Mouse (Mus musculus): Measurements from ENCODE around the gene E2f2.

Gene E2f2

DNA sequence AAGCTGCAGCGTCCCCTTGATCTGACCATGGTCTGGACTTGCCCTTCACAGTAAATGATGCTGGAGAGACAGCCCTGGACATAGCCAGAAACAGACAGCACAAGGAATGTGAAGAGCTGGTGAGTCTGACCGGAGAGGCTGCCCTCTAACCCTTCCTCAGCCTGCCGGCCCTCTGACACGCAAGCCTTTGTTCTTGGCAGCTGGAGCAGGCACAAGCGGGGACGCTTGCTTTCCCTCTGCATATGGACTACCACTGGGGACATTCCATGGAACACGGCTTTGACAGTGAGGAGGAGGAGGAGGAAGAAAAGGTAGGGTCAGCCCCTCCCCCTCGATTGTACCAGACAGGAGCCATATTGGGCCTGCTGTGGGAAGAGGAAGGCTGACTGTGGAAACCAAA lies 68.8 kb downstream of the E2f2 start:
- no peak for DNase-seq (ENCODE audit: low spot score in 2 of 2)

GRCm38 (mm10) chr4:136242065-136242703 lies 70.0 kb downstream of the E2f2 start:
- no peak for DNase-seq (ENCODE audit: low spot score in 2 of 2)

DNA sequence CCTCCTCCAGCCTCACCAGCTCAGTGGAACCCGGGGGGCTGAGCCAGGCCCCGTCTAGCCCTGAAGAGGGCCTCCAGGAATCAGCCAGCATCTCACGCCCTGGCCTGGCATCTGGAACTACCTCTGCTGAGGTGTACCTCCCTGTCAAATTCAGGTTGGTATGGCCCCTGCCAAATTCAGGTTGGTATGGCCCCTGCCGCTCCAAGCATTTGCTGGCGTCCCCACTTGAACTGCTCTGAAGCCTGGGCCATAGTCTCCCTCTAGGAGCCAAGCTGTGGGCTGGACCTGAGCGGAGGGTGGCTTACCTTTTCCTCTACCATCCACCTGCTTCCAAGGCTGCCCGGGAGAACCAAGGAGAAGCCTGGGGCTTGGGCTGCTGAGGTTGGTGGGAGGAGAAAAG lies 70.5 kb downstream of the E2f2 start:
- no peak for DNase-seq (ENCODE audit: low spot score in 2 of 2)

DNA sequence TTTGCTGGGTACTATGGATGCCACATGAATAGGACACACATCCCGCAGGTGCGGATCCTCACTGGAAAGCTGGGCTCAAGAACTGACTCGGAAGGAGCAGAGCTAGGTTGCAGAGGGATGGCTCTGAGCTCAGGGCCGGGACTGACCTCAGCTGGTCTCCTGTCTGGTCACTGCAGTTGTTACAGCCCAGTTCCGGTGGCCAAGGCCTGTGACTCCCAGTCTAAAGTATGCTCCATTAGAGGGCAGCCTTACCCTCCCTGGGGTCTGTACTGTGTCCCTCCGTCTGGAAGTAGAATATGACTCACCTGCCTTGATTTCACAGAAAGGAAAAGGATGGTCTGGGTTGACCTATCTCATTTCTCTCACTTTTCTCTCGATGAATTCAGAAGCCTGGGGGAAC lies 72.0 kb downstream of the E2f2 start:
- no peak for DNase-seq (ENCODE audit: low spot score in 2 of 2)
